Mouse (Mus musculus): ENCODE measurements around the gene Itsn1.

GRCm38 (mm10) chr16:91883636-91884035, 154.6 kb downstream of the Itsn1 start:
- TF ChIP-seq CTCF (IDR thresholded peaks at IDR 0.05; ENCODE audit: control insufficient read depth, insufficient read depth, insufficient replicate concordance, low read depth, low read length) (no peak), POLR2A (IDR thresholded peaks at IDR 0.05; ENCODE audit: control insufficient read depth, low read depth, low read length) (no peak)
